29 mouse cellular contexts compared by ENCODE assay signal in the genomic region with DNA sequence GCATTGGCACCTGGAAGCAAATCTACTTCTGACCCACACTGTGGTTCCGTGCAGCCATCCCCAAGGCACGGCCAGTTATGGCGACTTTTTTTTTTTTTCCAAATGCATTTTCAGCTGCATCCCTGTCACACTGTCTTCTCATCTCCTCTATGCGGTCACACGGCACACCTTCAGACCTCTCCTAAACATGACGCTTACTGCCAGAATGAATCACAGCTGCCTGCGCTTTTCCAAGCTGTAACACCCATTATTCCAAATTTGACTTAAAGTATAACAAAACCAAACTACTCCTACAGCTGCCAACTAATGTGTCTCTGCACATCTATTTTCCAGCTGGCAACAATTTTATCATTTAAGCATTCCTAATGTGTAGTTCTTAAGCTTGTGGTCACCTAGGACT. TPM values are rescaled to one million over a fixed set of nuclear protein-coding genes. Genes with fewer than 3 reads are reported as not detected.
DNase-seq lines count a peak whose midpoint lies in the region; ATAC-seq and TF ChIP-seq lines count a peak whose summit lies in the region.
"Had no signal": no experiment of that assay in that cellular context is flagged by ENCODE, and none has a peak within 500 bp of the region (broad histone marks: within the 10 kb centered on the region; RNA-seq: fewer than 3 reads in every experiment).

No protein-coding gene starts in this region.

- ATAC-seq in heart, embryonic 14.5 days (ENCODE audit: insufficient number of reproducible peaks, insufficient read depth, low FRiP score, low read depth): no peak
- ATAC-seq: activated CD4-positive, CD25-positive, alpha-beta regulatory T cell, adult 4 months; CD4-positive, CD25-positive, alpha-beta regulatory T cell, adult 4 months; forebrain, embryonic 13.5 days; intestine, postnatal 0 days; midbrain, embryonic 13.5 days had no signal

- peak overlapping the region; percentile 20; the same call in 1 of the 2 replicates for H3K9ac ChIP-seq in heart, adult 2 months (ENCODE audit: low read depth, low read length)
- 0 out of 2 replicates have a peak overlapping the region, but pooled peaks have one; percentile 8 for H3K9ac ChIP-seq in heart, embryonic 14.5 days (ENCODE audit: low read length)
- H3K9ac ChIP-seq: forebrain, embryonic 13.5 days; hindbrain, embryonic 14.5 days; liver, embryonic 14.5 days; midbrain, embryonic 13.5 days; neural tube, embryonic 13.5 days had no signal

- TF ChIP-seq CTCF in heart, adult 2 months (IDR thresholded peaks at IDR 0.05): no peak

- WGBS in heart, adult 2 months: 74% methylated on average over 7 of the region's 7 CpGs
- 82% methylated on average over 7 of the region's 7 CpGs for WGBS in heart, embryonic 14.5 days

- TF ChIP-seq POLR2A in heart, adult 2 months (IDR thresholded peaks at IDR 0.05; ENCODE audit: insufficient read depth, low read depth, low read length): no peak

- intact Hi-C loops in heart, adult 2 months (cut with DNase I): no loop called here
- intact Hi-C loops in heart, postnatal 25 days (cut with DNase I): no loop called here

- H3K9me3 ChIP-seq in heart, embryonic 14.5 days (ENCODE audit: control insufficient read depth, low read length): no peaks in the 10 kb centered on the region
- H3K9me3 ChIP-seq: forebrain, embryonic 13.5 days; midbrain, embryonic 13.5 days; neural tube, embryonic 13.5 days had no signal

- H3K79me2 ChIP-seq in heart, adult 2 months (replicated peaks; ENCODE audit: control insufficient read depth, insufficient read depth, low read length): peaks cover 1% of the 10 kb centered on the region; the same call in 1 of the 2 replicates

- H3K27ac ChIP-seq in heart, adult 2 months: peak overlapping the region; percentile 88
- peak overlapping the region; percentile 38 to 94; a peak in 3 of 4 replicates for H3K27ac ChIP-seq in heart, embryonic 14.5 days (replicated peaks in 1 of 2; ENCODE audit: control insufficient read depth in 1 of 2, insufficient read depth in 1 of 2, low read depth in 2 of 2, low read length in 2 of 2)
- H3K27ac ChIP-seq: forebrain, embryonic 13.5 days; hindbrain, embryonic 14.5 days; liver, embryonic 14.5 days; macrophage; midbrain, embryonic 13.5 days; neural tube, embryonic 13.5 days had no signal

- no peak overlapping the region for H3K4me2 ChIP-seq in heart, embryonic 14.5 days (ENCODE audit: low read length)
- H3K4me2 ChIP-seq: forebrain, embryonic 13.5 days; hindbrain, embryonic 14.5 days; midbrain, embryonic 13.5 days; neural tube, embryonic 13.5 days had no signal

- peaks cover 7% of the 10 kb centered on the region for H3K4me1 ChIP-seq in heart, adult 2 months (ENCODE audit: control insufficient read depth, insufficient read depth, low read length)
- peaks cover 17 to 53% of the 10 kb centered on the region in 2 experiments for H3K4me1 ChIP-seq in heart, embryonic 14.5 days (ENCODE audit: control insufficient read depth in 2 of 2, insufficient read depth in 2 of 2, low read length in 2 of 2)
- H3K4me1 ChIP-seq: midbrain, embryonic 13.5 days had no signal

- no peak for TF ChIP-seq EP300 in heart, adult 2 months (IDR thresholded peaks at IDR 0.05; ENCODE audit: insufficient read depth, low read depth, low read length)

- H3K36me3 ChIP-seq in heart, adult 2 months (ENCODE audit: control insufficient read depth, insufficient read depth, low read length): peaks cover 10% of the 10 kb centered on the region
- H3K36me3 ChIP-seq in heart, embryonic 14.5 days (ENCODE audit: control insufficient read depth, insufficient read depth, low read length): no peaks in the 10 kb centered on the region
- H3K36me3 ChIP-seq: midbrain, embryonic 13.5 days; neural tube, embryonic 13.5 days had no signal

- H3K27me3 ChIP-seq in heart, adult 2 months (ENCODE audit: control insufficient read depth, insufficient read depth, low read length): no peaks in the 10 kb centered on the region
- no peaks in the 10 kb centered on the region for H3K27me3 ChIP-seq in heart, embryonic 14.5 days (ENCODE audit: control insufficient read depth, insufficient read depth, low read length)
- H3K27me3 ChIP-seq: forebrain, embryonic 13.5 days; midbrain, embryonic 13.5 days; neural tube, embryonic 13.5 days had no signal

- no peak for DNase-seq in heart, adult 2 months
- no peak for DNase-seq in heart, postnatal 25 days (ENCODE audit: low spot score)
- no peak for DNase-seq in heart, adult 8-10 months (ENCODE audit: low spot score)
- DNase-seq in right cerebral cortex, adult 18-20 months: peak; percentile 53
- DNase-seq in right cerebral cortex, postnatal 4 days: no peak
- no peak for DNase-seq in MN1 (ENCODE audit: low spot score)
- DNase-seq: adrenal gland, adult 8-10 months; cerebellum, adult 8-10 months; cerebellum, postnatal 25 days; gastrocnemius, postnatal 14 days; kidney, adult 9 months; kidney, postnatal 10 days; layer of hippocampus, postnatal 36 days; liver; lung, adult 2 months; lung, postnatal 10 days; right cerebral cortex, postnatal 25 days; spleen, adult 18-20 months; thymus, postnatal 14 days had no signal

- no peak overlapping the region for H3K4me3 ChIP-seq in heart, adult 2 months
- no peak overlapping the region for H3K4me3 ChIP-seq in heart, embryonic 14.5 days (ENCODE audit: control insufficient read depth in 1 of 2, insufficient read depth in 1 of 2, low read depth in 1 of 2, low read length in 2 of 2)
- H3K4me3 ChIP-seq: forebrain, embryonic 13.5 days; midbrain, embryonic 13.5 days; neural tube, embryonic 13.5 days had no signal

RNA-seq across cellular contexts. Expression of a gene that starts 11.0 kb away (rescaled TPM):
- 10 to 100 TPM; 76.5 to 84.3 TPM for total RNA-seq in heart, adult 2 months (2021)
- 21.6 and 48.2 TPM in 2 replicates for polyA plus RNA-seq in heart, adult 2 months (2012; rRNA removed)
- total RNA-seq in heart, postnatal 25 days (2021): 10 to 100 TPM; 79.5 to 80.2 TPM
- 63.0 and 67.7 TPM in 2 replicates for polyA plus RNA-seq in heart, embryonic 14.5 days (2014; fragmentation: Nextera tagmentation; extraction: Ambion mirVana)
- total RNA-seq in heart, adult 8-10 months (2022): 10 to 100 TPM; 77.3 to 89.7 (median 87.0) TPM
- polyA plus RNA-seq: CD4-positive, CD25-positive, alpha-beta regulatory T cell, adult 4 months had no signal

RNA-seq across cellular contexts. Expression of a gene that starts 58.5 kb away (rescaled TPM):
- 10 to 100 TPM; 64.8 to 74.0 TPM for total RNA-seq in heart, adult 2 months (2021)
- polyA plus RNA-seq in heart, adult 2 months (2012; rRNA removed): 76.9 and 92.0 TPM in 2 replicates
- 10 to 100 TPM; 71.9 to 74.8 TPM for total RNA-seq in heart, postnatal 25 days (2021)
- polyA plus RNA-seq in heart, embryonic 14.5 days (2014; fragmentation: Nextera tagmentation; extraction: Ambion mirVana): 32.0 and 32.8 TPM in 2 replicates
- 10 to 100 TPM; 51.8 to 58.4 (median 54.5) TPM for total RNA-seq in heart, adult 8-10 months (2022)
- polyA plus RNA-seq: activated CD4-positive, CD25-positive, alpha-beta regulatory T cell, adult 4 months had no signal
